Mouse (Mus musculus): ENCODE measurements around the gene Rmi1. TPM values are rescaled to one million over a fixed set of nuclear protein-coding genes. Genes with fewer than 3 reads are reported as not detected.
"Not testable (repeated sequence)": the region's sequence is repeated elsewhere in the genome, so short reads cannot be mapped to it uniquely, and the experiment has no call there.

Rmi1 gene
- polyA plus RNA-seq, 1 experiment = 14.3 TPM

- TF ChIP-seq POLR2A (IDR thresholded peaks at IDR 0.05; ENCODE audit: borderline replicate concordance, extremely low read depth, insufficient read depth, insufficient read length, poor library complexity, severe bottlenecking) (no peak), CTCF (IDR thresholded peaks at IDR 0.05; ENCODE audit: borderline replicate concordance, extremely low read depth, insufficient read depth, insufficient read length) (no peak)
Measured at GRCm38 (mm10) chr13:58384371-58384770, 17.7 kb upstream of the Rmi1 start.

GRCm38 (mm10) chr13:58384779-58385546, 17.1 kb upstream of the Rmi1 start, which contains the start of gene 2210016F16Rik:
TSS of gene 2210016F16Rik (minus strand) at chr13:58385225.
- peak; percentile 76 for DNase-seq (ENCODE audit: low read depth)

More at GRCm38 (mm10) chr13:58384371-58384770, 17.7 kb upstream of the Rmi1 start:
- DNase-seq (ENCODE audit: low read depth) = no peak

GRCm38 (mm10) chr13:58385547-58385920, 16.5 kb upstream of the Rmi1 start:
- no peak for TF ChIP-seq CTCF (IDR thresholded peaks at IDR 0.05; ENCODE audit: borderline replicate concordance, extremely low read depth, insufficient read depth, insufficient read length)
- TF ChIP-seq POLR2A (IDR thresholded peaks at IDR 0.05; ENCODE audit: borderline replicate concordance, extremely low read depth, insufficient read depth, insufficient read length, poor library complexity, severe bottlenecking) = no peak
- DNase-seq (ENCODE audit: low read depth) = no peak

More at GRCm38 (mm10) chr13:58384779-58385546, 17.1 kb upstream of the Rmi1 start, which contains the start of gene 2210016F16Rik:
- TF ChIP-seq POLR2A (IDR thresholded peaks at IDR 0.05; ENCODE audit: borderline replicate concordance, extremely low read depth, insufficient read depth, insufficient read length, poor library complexity, severe bottlenecking) (no peak), CTCF (IDR thresholded peaks at IDR 0.05; ENCODE audit: borderline replicate concordance, extremely low read depth, insufficient read depth, insufficient read length) (no peak)

GRCm38 (mm10) chr13:58387948-58388347, 14.1 kb upstream of the Rmi1 start:
- peak; percentile 83 for DNase-seq (ENCODE audit: low read depth)
- no peak for TF ChIP-seq POLR2A (IDR thresholded peaks at IDR 0.05; ENCODE audit: borderline replicate concordance, extremely low read depth, insufficient read depth, insufficient read length, poor library complexity, severe bottlenecking)
- peak; percentile 75; the same call in 1 of the 2 replicates for TF ChIP-seq CTCF (IDR thresholded peaks at IDR 0.05; ENCODE audit: borderline replicate concordance, extremely low read depth, insufficient read depth, insufficient read length)

- TF ChIP-seq CTCF (IDR thresholded peaks at IDR 0.05; ENCODE audit: borderline replicate concordance, extremely low read depth, insufficient read depth, insufficient read length) (no peak), POLR2A (IDR thresholded peaks at IDR 0.05; ENCODE audit: borderline replicate concordance, extremely low read depth, insufficient read depth, insufficient read length, poor library complexity, severe bottlenecking) (no peak)
- DNase-seq (ENCODE audit: low read depth) = no peak
Measured at GRCm38 (mm10) chr13:58388379-58388778, 13.7 kb upstream of the Rmi1 start.

GRCm38 (mm10) chr13:58389324-58389951, 12.6 kb upstream of the Rmi1 start:
- no peak for DNase-seq (ENCODE audit: low read depth)
- no peak for TF ChIP-seq POLR2A (IDR thresholded peaks at IDR 0.05; ENCODE audit: borderline replicate concordance, extremely low read depth, insufficient read depth, insufficient read length, poor library complexity, severe bottlenecking)
- TF ChIP-seq CTCF (IDR thresholded peaks at IDR 0.05; ENCODE audit: borderline replicate concordance, extremely low read depth, insufficient read depth, insufficient read length) = no peak

GRCm38 (mm10) chr13:58394392-58394791, 7.7 kb upstream of the Rmi1 start:
- not testable (repeated sequence) for DNase-seq (ENCODE audit: low read depth)

- no peak for TF ChIP-seq POLR2A (IDR thresholded peaks at IDR 0.05; ENCODE audit: borderline replicate concordance, extremely low read depth, insufficient read depth, insufficient read length, poor library complexity, severe bottlenecking)
- DNase-seq (ENCODE audit: low read depth) = no peak
Measured at GRCm38 (mm10) chr13:58397651-58398050, 4.4 kb upstream of the Rmi1 start.

GRCm38 (mm10) chr13:58400576-58400975, 1.5 kb upstream of the Rmi1 start:
- DNase-seq (ENCODE audit: low read depth) = no peak
- TF ChIP-seq POLR2A (IDR thresholded peaks at IDR 0.05; ENCODE audit: borderline replicate concordance, extremely low read depth, insufficient read depth, insufficient read length, poor library complexity, severe bottlenecking) (no peak), CTCF (IDR thresholded peaks at IDR 0.05; ENCODE audit: borderline replicate concordance, extremely low read depth, insufficient read depth, insufficient read length) (no peak)

GRCm38 (mm10) chr13:58401135-58402002, 679 bp upstream of the Rmi1 start:
- peak; percentile 89 for DNase-seq (ENCODE audit: low read depth)
- 0 out of 2 replicates have a peak, but pooled peaks have one; percentile 21 for TF ChIP-seq POLR2A (IDR thresholded peaks at IDR 0.05; ENCODE audit: borderline replicate concordance, extremely low read depth, insufficient read depth, insufficient read length, poor library complexity, severe bottlenecking)
- no peak for TF ChIP-seq CTCF (IDR thresholded peaks at IDR 0.05; ENCODE audit: borderline replicate concordance, extremely low read depth, insufficient read depth, insufficient read length)

- DNase-seq (ENCODE audit: low read depth) = no peak
- TF ChIP-seq CTCF (IDR thresholded peaks at IDR 0.05; ENCODE audit: borderline replicate concordance, extremely low read depth, insufficient read depth, insufficient read length) = no peak
- peak; percentile 11; the same call in 1 of the 2 replicates for TF ChIP-seq POLR2A (IDR thresholded peaks at IDR 0.05; ENCODE audit: borderline replicate concordance, extremely low read depth, insufficient read depth, insufficient read length, poor library complexity, severe bottlenecking)
Measured at GRCm38 (mm10) chr13:58402744-58403110, 679 bp downstream of the Rmi1 start.

- not testable (repeated sequence) for DNase-seq (ENCODE audit: low read depth)
Measured at GRCm38 (mm10) chr13:58403243-58403642, 1.2 kb downstream of the Rmi1 start, which contains the start of gene Hnrnpk. TSS of gene Hnrnpk (minus strand) at chr13:58403343.
